Mouse (Mus musculus) left cerebral cortex, postnatal 25 days (tissue): Measurements from ENCODE around the gene Syt2. TPM values are rescaled to one million over a fixed set of nuclear protein-coding genes. Genes with fewer than 3 reads are reported as not detected.

ENCODE experiments used
- DNase-seq, 2 experiments: peaks; one replicate each; pipeline ENCODE4 v3.0.0; 2022; ENCODE audit warnings: low spot score in 2 of 2, mixed read lengths in 1 of 2
- intact Hi-C: fragments of 180-260 bp; cut with DNase I; formaldehyde crosslinking; loops from one replicate; pipeline ENCODE4 v1.15.1; 2025
- total RNA-seq, 2 experiments: library from RNA; stranded (reverse); gene quantifications; 2 replicates each; pipeline ENCODE4 v1.2.3; 2021

Gene Syt2
- total RNA-seq = 10 to 100 TPM; 42.8 to 49.3 TPM

DNA sequence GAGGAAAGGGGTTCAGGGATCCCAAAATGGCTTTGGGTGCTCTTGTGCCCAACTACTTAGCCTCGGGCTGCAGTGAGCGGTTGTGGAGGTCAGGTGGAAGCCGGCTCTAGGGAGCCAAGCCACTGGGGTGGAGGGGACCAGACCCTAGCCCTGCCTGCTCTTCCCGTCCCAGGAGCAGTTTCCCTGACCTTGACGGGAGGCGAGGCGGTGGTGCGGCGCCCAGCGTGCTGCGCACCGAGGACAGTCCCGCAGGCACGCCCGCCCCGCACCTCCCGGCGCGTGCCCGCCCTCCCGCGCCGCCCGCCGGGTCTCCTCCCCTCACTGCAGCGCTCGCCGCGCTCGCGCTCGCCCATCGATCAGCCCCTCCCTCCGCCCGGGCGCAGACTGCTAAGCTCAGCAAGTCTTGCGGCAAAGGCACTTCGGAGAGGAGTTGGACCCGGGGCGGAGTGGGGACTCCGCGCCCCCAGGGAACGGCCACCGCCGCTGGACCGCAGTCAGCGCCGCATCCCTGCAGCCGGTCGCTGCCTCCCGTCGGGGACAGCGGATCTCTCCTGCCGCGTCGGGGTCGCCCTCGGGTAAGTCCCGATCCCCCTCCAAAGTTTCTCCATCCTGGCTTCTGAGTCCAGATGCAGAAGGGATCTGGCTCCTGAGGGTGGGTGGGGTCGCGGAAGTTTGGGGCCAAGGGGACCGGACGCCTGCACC is at the start of gene Syt2:
Gene Syt2 (plus strand): TSS at position 417 of the 702 bp plus-strand sequence.
- peak in 1 of 2 experiments; percentile 42 for DNase-seq
- intact Hi-C loops = loop anchor here (10.0 kb wide), 1 partner anchor 308 kb away; the partner anchor contains the start of gene Ppp1r12b

DNA sequence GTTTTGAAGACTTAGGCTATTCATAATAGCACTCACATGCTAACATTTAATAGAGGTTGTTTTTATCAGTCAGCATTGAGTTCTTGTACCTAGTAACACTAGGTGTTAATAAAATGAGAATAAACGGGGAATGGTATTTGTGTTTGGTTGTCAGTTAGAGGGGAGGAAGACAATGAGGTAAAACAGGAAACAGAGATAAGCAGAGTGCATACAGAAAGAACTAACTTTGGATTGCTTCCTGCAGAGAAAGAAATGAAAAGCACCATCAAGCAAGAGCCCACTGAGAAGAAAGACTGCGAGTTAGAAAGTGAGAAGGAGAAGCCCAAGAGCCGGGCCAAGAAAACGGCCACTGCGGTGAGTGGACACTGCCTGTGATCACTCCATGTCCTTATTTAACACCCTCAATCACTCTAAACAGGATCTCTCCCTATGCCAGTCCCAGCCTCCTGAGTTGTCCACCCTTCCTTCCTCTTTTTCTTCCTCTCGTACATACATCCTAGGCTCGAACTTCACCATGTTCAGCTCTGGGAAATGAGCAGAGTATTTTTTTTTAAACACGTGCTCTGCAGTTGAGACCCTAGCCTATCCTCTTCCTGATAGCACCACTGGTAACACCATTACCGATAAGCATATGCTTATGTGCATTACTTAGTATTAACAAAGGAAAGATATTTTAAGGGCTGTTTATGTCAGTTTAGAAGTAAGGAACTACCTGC is 49.0 kb upstream of the Syt2 start:
- intact Hi-C loops = no loop called here

GRCm38 (mm10) chr1:134604086-134604485 is 42.4 kb upstream of the Syt2 start:
- intact Hi-C loops = loop anchor here (10.0 kb wide), 1 partner anchor 249 kb away; no protein-coding TSS in a partner anchor
- DNase-seq = no peak

More for the DNA sequence above, 49.0 kb upstream of the Syt2 start:
- DNase-seq = no peak

GRCm38 (mm10) chr1:134605670-134606069 is 40.8 kb upstream of the Syt2 start:
- DNase-seq = no peak
- intact Hi-C loops = loop anchor here (10.0 kb wide), 1 partner anchor 251 kb away; no protein-coding TSS in a partner anchor

- intact Hi-C loops = loop anchor here (10.0 kb wide), 1 partner anchor 252 kb away; no protein-coding TSS in a partner anchor
Measured at GRCm38 (mm10) chr1:134606381-134606780, 40.1 kb upstream of the Syt2 start.

GRCm38 (mm10) chr1:134607279-134607678 is 39.2 kb upstream of the Syt2 start:
- intact Hi-C loops = loop anchor here (10.0 kb wide), 1 partner anchor 252 kb away; no protein-coding TSS in a partner anchor
- no peak for DNase-seq

More at GRCm38 (mm10) chr1:134606381-134606780, 40.1 kb upstream of the Syt2 start:
- DNase-seq = no peak

DNA sequence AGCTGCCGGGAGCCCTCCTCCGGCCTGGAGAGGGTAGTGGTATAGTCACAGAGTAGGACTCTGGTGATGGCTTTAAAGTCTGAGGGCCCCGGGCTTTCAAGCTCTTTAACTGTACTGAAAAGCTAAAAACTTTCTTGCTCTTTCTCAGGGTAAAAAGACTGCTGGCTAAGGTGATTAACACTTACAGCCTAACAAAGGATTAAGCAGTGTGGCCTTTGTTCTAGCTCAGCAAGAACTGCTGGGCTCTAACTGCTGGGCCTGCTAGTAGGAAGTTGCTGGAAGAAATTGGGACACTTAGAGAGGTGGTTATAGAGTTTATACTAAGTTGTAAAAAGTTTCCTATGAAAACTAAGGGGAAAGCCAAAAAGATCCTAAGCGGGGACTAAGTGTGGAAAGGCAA is 37.3 kb upstream of the Syt2 start:
- intact Hi-C loops = loop anchor here (10.0 kb wide), 1 partner anchor 254 kb away; no protein-coding TSS in a partner anchor
- no peak for DNase-seq

GRCm38 (mm10) chr1:134614554-134614953 is 31.9 kb upstream of the Syt2 start:
- intact Hi-C loops = no loop called here
- no peak for DNase-seq

GRCm38 (mm10) chr1:134614988-134615387 is 31.5 kb upstream of the Syt2 start:
- intact Hi-C loops = no loop called here
- DNase-seq = no peak

- no peak for DNase-seq
- intact Hi-C loops = no loop called here
Measured at GRCm38 (mm10) chr1:134617656-134618055, 28.8 kb upstream of the Syt2 start.

GRCm38 (mm10) chr1:134625325-134625724 is 21.2 kb upstream of the Syt2 start:
- DNase-seq = peak in 1 of 2 experiments; percentile 88
- intact Hi-C loops = no loop called here

DNA sequence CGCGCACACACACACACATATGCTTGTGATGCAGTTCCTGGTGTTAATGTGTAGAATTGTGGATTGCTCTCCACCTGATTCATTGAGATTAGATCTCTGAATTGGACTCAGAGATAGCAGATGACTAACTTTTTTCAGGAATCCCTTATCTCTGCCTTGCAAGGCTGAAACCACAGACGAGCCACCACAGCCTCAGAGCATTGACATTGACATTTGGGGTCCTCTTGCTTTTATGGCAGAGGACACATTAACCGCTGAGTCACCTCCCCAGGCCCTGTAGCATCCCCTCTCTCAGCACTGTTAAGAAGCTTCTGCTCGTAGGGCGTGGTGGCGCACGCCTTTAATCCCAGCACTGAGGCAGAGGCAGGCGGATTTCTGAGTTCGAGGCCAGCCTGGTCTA is 17.0 kb upstream of the Syt2 start:
- intact Hi-C loops = no loop called here
- no peak for DNase-seq

- intact Hi-C loops = no loop called here
- no peak for DNase-seq
Measured at GRCm38 (mm10) chr1:134634296-134634695, 12.2 kb upstream of the Syt2 start.

- DNase-seq = no peak
- intact Hi-C loops = loop anchor here (2.0 to 5.0 kb wide), 2 partner anchors 196 to 219 kb away; no protein-coding TSS in a partner anchor
Measured at GRCm38 (mm10) chr1:134636245-134636644, 10.2 kb upstream of the Syt2 start.

DNA sequence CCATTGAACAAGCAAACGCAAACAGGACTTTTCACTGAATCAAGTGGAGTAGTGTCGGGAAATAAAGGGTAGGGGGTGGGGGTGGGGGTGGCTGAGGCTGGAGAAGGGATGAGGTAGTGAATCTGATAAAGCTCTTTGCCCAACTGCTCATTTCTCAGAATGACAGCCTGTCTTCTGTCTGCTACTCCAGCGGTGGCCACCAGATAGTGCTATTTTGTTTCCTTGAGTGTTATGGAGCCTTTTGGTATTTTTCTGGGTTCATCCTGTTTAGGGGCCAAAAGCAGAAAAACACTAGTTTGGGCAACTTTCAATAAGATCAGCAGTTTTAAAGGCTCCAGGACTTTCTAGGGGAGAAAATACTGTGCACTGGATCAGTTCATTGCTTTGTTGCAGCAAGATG is 9.8 kb upstream of the Syt2 start:
- DNase-seq = peak in 1 of 2 experiments; percentile 66
- intact Hi-C loops = loop anchor here (2.0 to 5.0 kb wide), 2 partner anchors 196 to 218 kb away; no protein-coding TSS in a partner anchor

DNA sequence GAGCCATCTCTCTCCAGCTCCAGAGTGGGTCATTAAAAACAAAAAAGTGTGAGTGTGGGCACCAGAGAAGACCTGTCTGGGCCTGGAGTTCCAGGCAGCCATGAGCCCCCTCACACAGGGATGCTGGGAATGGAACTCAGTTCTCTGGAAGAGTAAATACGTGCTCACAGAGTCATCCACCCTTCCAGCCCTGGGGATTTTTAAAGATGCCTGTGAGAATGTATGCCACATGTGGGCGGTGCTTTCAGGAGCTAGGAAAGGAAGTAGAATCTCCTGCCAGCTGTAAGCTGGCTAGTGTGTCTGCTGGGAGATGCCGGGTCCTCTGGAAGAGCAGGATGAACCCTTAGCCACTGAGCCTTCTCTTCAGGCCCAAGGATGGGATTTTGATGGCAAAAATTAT is 8.4 kb upstream of the Syt2 start:
- intact Hi-C loops = loop anchor here (5.0 kb wide), 1 partner anchor 194 kb away; no protein-coding TSS in a partner anchor
- DNase-seq = peak; percentile 32 to 84

- intact Hi-C loops = loop anchor here (5.0 kb wide), 1 partner anchor 194 kb away; no protein-coding TSS in a partner anchor
- peak; percentile 49 to 69 for DNase-seq
Measured at GRCm38 (mm10) chr1:134638522-134638921, 8.0 kb upstream of the Syt2 start.

GRCm38 (mm10) chr1:134639460-134639859 is 7.0 kb upstream of the Syt2 start:
- intact Hi-C loops = loop anchor here (5.0 kb wide), 1 partner anchor 193 kb away; no protein-coding TSS in a partner anchor
- DNase-seq = peak in 1 of 2 experiments; percentile 51

- intact Hi-C loops = loop anchor here (10.0 kb wide), 1 partner anchor 313 kb away; the partner anchor contains the start of gene Ppp1r12b
- DNase-seq = no peak
Measured at GRCm38 (mm10) chr1:134641507-134641906, 5.0 kb upstream of the Syt2 start.

GRCm38 (mm10) chr1:134643702-134644101 is 2.8 kb upstream of the Syt2 start:
- no peak for DNase-seq
- intact Hi-C loops = loop anchor here (10.0 kb wide), 1 partner anchor 311 kb away; the partner anchor contains the start of gene Ppp1r12b
